Mouse (Mus musculus) heart, postnatal 0 days (tissue): ENCODE results near the gene Srrm3. TPM values are rescaled to one million over a fixed set of nuclear protein-coding genes. Genes with fewer than 3 reads are reported as not detected.

Experiments
- ATAC-seq: fragments of 200-750 bp; cut with Nextera tagmentation; 2 replicates; pipeline ENCODE4 v1.8.0; 2017; ENCODE audit warnings: low read depth, moderate number of reproducible peaks, moderate library complexity; ENCODE audit not compliant: insufficient read depth
- DNase-seq: peaks from one replicate; pipeline ENCODE4 v3.0.0-alpha.2; 2016; ENCODE audit warnings: low spot score
- H3K27ac ChIP-seq: fragments of 300-500 bp; sonication (generic); 2 replicates; pipeline ENCODE4 v1.5.1; 2014; ENCODE audit warnings: low read depth, mild to moderate bottlenecking
- H3K27me3 ChIP-seq: fragments of 300-500 bp; sonication (generic); 2 replicates; pipeline ENCODE4 v1.6.1; 2014; ENCODE audit warnings: low read length, mixed read lengths; ENCODE audit not compliant: control insufficient read depth, insufficient read depth
- H3K36me3 ChIP-seq: fragments of 300-500 bp; sonication (generic); replicated peaks from 2 replicates; pipeline ENCODE4 v1.6.1; 2014; ENCODE audit warnings: low read length, mixed read lengths; ENCODE audit not compliant: control insufficient read depth, insufficient read depth
- H3K4me1 ChIP-seq: fragments of 300-500 bp; sonication (generic); 2 replicates; pipeline ENCODE4 v1.6.1; 2014; ENCODE audit warnings: antibody characterized with exemption; ENCODE audit not compliant: control insufficient read depth, insufficient read depth
- H3K4me2 ChIP-seq: fragments of 300-500 bp; sonication (generic); 2 replicates; pipeline ENCODE4 v1.6.1; 2014; ENCODE audit warnings: low read depth, mild to moderate bottlenecking, low read length, moderate library complexity
- H3K4me3 ChIP-seq: fragments of 300-500 bp; sonication (generic); 2 replicates; pipeline ENCODE4 v1.5.1; 2014; ENCODE audit warnings: low read depth, low read length
- H3K9ac ChIP-seq: fragments of 300-500 bp; sonication (generic); replicated peaks from 2 replicates; pipeline ENCODE4 v1.6.1; 2014; ENCODE audit warnings: low read depth, low read length, mixed read lengths
- H3K9me3 ChIP-seq: fragments of 300-500 bp; sonication (generic); replicated peaks from 2 replicates; pipeline ENCODE4 v1.6.1; 2016; ENCODE audit warnings: low read length; ENCODE audit not compliant: control insufficient read depth
- CTCF ChIP-seq: IDR thresholded peaks from 2 replicates; pipeline ENCODE4 v1.5.1; 2016; ENCODE audit warnings: antibody characterized with exemption, control low read depth, low read depth
- EP300 ChIP-seq: IDR thresholded peaks from 2 replicates; pipeline ENCODE4 v1.6.1; 2016; ENCODE audit warnings: antibody characterized with exemption, low read depth
- WGBS: fragments of 180-500 bp; shearing (Covaris S2); extraction: QIAGEN DNeasy Blood & Tissue Kit; methylation state at CpG from one replicate; pipeline ENCODE4 v1.1.7; 2014; 5-methylcytosine and 5-hydroxymethylcytosine counted together
- polyA plus RNA-seq: library from polyadenylated mRNA; unstranded; fragments of >200 nt; fragmentation: Nextera tagmentation; extraction: Ambion mirVana; gene quantifications from 2 replicates; pipeline ENCODE4 v1.2.1, GENCODE M21; 2015
- total RNA-seq: library from RNA; depleted of rRNA; stranded (reverse); fragments of >200 nt; gene quantifications from 2 replicates; pipeline ENCODE4 v1.2.3, GENCODE M21; 2014; ENCODE audit warnings: low replicate concordance

The Srrm3 gene
- total and polyA plus RNA-seq, 2 experiments from 2014 or later, result 0.31 TPM; not detected in 1

DNA sequence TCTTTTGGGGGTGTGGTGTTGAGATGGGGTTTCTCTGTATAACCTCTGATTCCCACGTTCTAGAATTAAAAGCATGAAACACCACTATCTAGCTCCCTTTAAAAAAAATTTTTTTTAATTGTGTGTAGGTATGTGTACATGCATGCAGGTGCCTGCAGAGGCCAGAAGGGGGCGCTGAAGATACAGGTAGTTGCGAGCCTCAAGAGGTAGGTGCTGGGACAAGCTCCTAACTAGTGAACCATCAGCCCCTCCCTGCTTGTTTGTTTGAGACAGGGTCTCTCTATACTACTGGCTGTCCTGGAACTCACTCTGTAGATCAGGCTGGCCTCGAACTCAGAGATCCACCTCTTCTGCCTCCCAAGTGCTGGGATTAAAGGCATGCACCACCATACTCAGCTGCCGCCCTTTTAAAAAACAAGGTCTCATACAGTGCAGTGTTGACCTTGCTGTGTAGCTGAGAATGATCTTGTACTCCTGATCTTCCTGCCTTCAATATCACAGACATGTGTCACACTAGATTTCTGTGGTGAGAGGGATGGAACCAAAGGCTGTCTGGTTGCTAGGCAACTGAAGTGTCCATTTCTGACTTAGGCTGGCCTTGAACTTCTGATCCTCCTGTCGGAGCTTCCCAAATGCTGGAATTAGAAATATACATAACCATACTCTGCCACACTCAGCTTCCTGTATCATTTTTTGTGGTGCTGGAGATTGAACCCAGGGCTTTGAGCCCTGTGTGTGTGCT lies 94.8 kb downstream of the Srrm3 start:
- H3K9ac ChIP-seq, result no peak overlapping the region
- TF ChIP-seq CTCF (peak; percentile 20; the same call in 1 of the 2 replicates), EP300 (no peak)
- no peaks in the 10 kb centered on the region for H3K36me3 ChIP-seq
- DNase-seq (no peak), ATAC-seq (no peak)
- no peak overlapping the region for H3K27ac ChIP-seq
- WGBS, result 55% methylated on average over 6 of the region's 6 CpGs
- H3K4me1 ChIP-seq, result peaks cover 10% of the 10 kb centered on the region
- no peak overlapping the region for H3K4me3 ChIP-seq
- H3K9me3 ChIP-seq, result no peaks in the 10 kb centered on the region
- H3K4me2 ChIP-seq, result no peak overlapping the region
- no peaks in the 10 kb centered on the region for H3K27me3 ChIP-seq

DNA sequence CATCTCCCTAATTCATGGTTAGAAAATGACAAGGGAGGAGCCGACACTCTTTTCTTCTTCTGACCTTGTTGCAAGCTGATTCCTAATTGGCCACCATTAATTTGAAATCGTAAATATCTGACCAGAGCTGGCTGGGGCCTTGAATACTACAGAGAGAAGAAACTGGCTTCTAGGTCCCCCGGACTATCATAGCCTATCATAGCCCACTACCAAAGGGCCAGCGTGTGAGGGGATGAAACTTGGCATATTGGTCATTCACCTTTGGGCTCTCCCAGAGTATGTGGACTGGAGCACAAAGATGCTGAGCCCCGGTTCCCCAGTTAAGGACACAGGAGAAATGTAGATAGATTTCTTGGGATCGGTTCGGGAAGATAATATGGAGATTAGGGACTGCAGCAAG lies 96.4 kb downstream of the Srrm3 start:
- 32% methylated on average over 7 of the region's 7 CpGs for WGBS
- TF ChIP-seq EP300 (no peak), CTCF (no peak)

DNA sequence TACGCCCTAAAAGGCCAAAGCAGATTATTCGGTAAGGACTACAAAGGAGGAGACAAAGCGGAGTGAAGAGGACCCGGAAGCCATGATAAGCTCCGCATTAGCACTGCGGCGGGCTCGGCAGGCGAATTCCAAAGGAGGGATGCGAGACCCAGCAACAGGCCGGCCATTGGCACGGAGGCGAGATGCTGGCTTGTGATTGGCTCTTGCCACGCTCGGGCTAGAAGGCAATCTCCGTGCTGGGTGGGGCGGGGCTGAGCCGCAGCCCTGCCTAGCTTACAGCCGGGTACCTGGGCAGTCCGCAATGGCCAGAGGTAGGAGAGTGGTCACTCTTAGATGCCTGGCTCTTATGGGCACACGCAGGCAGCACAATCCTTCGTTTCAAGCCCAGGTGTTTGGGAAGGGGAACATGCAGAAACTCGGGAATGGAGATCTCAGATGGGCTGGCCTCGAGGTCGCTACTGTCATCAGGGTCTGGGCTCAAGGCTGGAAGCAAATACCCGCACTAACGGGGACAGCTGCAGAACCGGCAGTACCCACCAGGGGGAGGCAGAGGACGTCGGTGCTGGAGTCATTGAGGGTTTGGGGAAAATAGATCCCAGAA lies 97.0 kb downstream of the Srrm3 start:
- Histone ChIP-seq H3K4me2 (peak overlapping the region; percentile 67), H3K36me3 (0 out of 2 replicates have a peak, but pooled peaks cover 6% of the 10 kb centered on the region), H3K9me3 (no peaks in the 10 kb centered on the region), H3K27me3 (no peaks in the 10 kb centered on the region), H3K27ac (peak overlapping the region; percentile 64; the same call in 1 of the 2 replicates), H3K9ac (no peak overlapping the region), H3K4me1 (peaks cover 21% of the 10 kb centered on the region), H3K4me3 (peak overlapping the region; percentile 42)
- 2% methylated on average over 30 of the region's 30 CpGs for WGBS
- DNase-seq (peak; percentile 83), ATAC-seq (peak; percentile 90)
- no peak for TF ChIP-seq EP300
- TF ChIP-seq CTCF, result peak; percentile 97

More for the DNA sequence above, 96.4 kb downstream of the Srrm3 start:
- 0 out of 2 replicates have a peak, but pooled peaks cover 6% of the 10 kb centered on the region for H3K36me3 ChIP-seq
- no peak overlapping the region for H3K9ac ChIP-seq
- H3K27me3 ChIP-seq, result no peaks in the 10 kb centered on the region
- H3K4me2 ChIP-seq, result peak overlapping the region; percentile 67
- no peaks in the 10 kb centered on the region for H3K9me3 ChIP-seq
- peak overlapping the region; percentile 37; the same call in 1 of the 2 replicates for H3K27ac ChIP-seq
- DNase-seq (no peak), ATAC-seq (no peak)
- peak overlapping the region; percentile 42 for H3K4me3 ChIP-seq
- peaks cover 21% of the 10 kb centered on the region for H3K4me1 ChIP-seq

DNA sequence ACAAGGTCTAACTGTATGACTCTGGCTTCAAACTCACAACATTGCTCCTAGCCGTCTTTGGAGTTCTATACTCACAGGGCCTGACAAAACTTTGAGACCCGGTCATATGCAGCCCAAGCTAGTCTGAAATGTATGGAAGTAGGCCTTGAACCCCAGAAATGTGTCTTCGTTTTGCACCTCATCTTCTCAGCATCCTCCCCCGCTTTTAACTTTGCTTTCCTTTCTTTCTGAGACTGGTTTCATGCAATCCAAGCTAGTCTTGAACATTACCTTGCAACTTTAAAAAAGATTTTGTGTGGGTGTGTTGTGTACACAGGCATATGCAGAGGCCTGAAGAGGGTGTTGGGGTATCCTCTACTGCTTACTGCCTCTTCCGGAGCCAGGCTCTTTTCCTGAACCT lies 97.6 kb downstream of the Srrm3 start:
- peaks cover 10% of the 10 kb centered on the region for H3K36me3 ChIP-seq
- no peaks in the 10 kb centered on the region for H3K9me3 ChIP-seq
- no peak overlapping the region for H3K4me3 ChIP-seq
- TF ChIP-seq EP300, result no peak
- H3K27ac ChIP-seq, result peak overlapping the region; percentile 64; the same call in 1 of the 2 replicates
- 62% methylated on average over 5 of the region's 5 CpGs for WGBS
- H3K27me3 ChIP-seq, result no peaks in the 10 kb centered on the region
- DNase-seq (no peak), ATAC-seq (no peak)
- peaks cover 21% of the 10 kb centered on the region for H3K4me1 ChIP-seq
- H3K4me2 ChIP-seq, result peak overlapping the region; percentile 67; the same call in 1 of the 2 replicates
- H3K9ac ChIP-seq, result no peak overlapping the region

DNA sequence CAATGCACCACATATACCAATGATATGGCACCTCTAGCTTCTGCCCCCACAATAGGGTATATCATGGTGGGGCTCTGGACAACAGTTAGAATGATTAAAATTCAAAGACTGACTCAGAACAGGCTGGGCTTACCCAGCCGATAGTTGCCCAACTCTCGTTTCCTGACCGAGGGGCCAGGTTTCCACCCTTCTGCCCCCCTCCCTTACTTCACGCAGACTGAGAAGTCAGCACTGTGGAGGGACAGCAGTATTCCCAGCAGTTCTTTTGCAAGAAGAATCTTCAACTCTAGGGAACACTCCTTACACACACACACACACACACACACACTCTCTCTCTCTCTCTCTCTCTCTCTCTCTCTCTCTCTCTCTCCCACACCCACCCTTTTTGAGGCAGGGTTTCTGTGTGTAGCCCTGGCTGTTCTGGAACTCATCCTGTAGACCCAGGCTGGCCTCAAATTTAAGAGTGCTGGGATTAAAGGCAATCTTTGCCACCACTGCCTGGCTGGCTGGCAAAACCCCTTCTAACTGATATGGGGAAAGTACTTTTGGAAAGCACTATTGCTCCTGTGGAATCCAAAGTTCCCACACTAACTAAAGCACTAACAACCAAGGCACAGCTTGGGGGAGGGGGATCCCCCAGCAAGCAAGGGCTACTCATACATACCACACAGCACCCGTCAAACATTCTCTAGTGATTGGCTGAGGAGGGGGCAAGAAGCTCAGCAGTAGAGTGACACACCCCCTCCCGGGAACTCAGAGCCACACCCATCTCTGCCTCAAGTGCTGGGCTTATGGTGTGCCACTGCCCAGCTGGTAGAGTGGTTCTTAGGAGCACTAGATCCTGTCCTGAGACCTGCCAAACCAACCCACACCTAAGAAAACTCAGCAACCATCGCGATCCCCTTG lies 98.9 kb downstream of the Srrm3 start:
- H3K4me2 ChIP-seq, result no peak overlapping the region
- 47% methylated on average over 8 of the region's 8 CpGs for WGBS
- no peak for ATAC-seq
- H3K36me3 ChIP-seq, result peaks cover 23% of the 10 kb centered on the region
- no peak for TF ChIP-seq CTCF
- no peak for TF ChIP-seq EP300
- no peak for DNase-seq
- H3K4me3 ChIP-seq, result no peak overlapping the region
- H3K9ac ChIP-seq, result no peak overlapping the region
- H3K9me3 ChIP-seq, result no peaks in the 10 kb centered on the region
- H3K27me3 ChIP-seq, result no peaks in the 10 kb centered on the region
- H3K4me1 ChIP-seq, result peaks cover 21% of the 10 kb centered on the region
- H3K27ac ChIP-seq, result peak overlapping the region; percentile 75
